Mouse (Mus musculus): Measurements from ENCODE around the gene Afg3l1.
"Not testable (repeated sequence)": the region's sequence is repeated elsewhere in the genome, so short reads cannot be mapped to it uniquely, and the experiment has no call there.

Afg3l1 gene

GRCm38 (mm10) chr8:123518172-123518571 is 40.5 kb downstream of the Afg3l1 start:
- DNase-seq = no peak

GRCm38 (mm10) chr8:123518667-123519066 is 41.0 kb downstream of the Afg3l1 start, which contains the start of gene Gas8:
Gas8 (plus strand) TSS chr8:123518834.
- DNase-seq = peak; percentile 86

GRCm38 (mm10) chr8:123520048-123520447 is 42.3 kb downstream of the Afg3l1 start:
- DNase-seq = not testable (repeated sequence)

GRCm38 (mm10) chr8:123527720-123528489 is 50.2 kb downstream of the Afg3l1 start:
- no peak for DNase-seq

- DNase-seq = no peak
Measured at GRCm38 (mm10) chr8:123536242-123536989, 58.7 kb downstream of the Afg3l1 start.

GRCm38 (mm10) chr8:123536990-123537380 is 59.3 kb downstream of the Afg3l1 start:
- DNase-seq = no peak

- not testable (repeated sequence) for DNase-seq
Measured at GRCm38 (mm10) chr8:123537641-123538040, 59.9 kb downstream of the Afg3l1 start.

All from liver (tissue).